8 mouse cellular contexts compared by ENCODE assay signal in the genomic region with DNA sequence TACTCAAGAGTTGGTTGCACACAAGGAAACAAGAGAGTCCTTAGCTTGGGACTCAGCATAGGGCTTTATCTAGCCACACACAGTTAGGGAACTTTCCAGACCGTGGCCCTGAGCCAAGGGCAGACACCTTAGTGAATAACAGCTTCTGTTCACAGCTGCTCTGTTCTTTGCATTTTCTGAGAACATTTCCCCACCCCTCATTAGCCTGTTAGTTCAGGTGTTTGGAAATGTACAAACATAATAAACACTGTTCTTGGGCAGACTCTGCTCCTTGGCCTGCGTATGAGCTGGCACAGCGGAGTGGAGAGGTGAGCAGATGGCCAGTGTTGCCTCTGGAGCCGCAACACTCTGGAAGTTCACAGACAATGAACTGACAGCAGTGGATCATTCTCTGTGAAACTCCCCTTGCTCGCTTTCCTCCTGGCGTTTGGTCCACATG.
DNase-seq lines count a peak whose midpoint lies in the region; ATAC-seq and TF ChIP-seq lines count a peak whose summit lies in the region.

No protein-coding gene starts in this region.

- peaks cover 5% of the 10 kb centered on the region for H3K4me1 ChIP-seq in forebrain, embryonic 12.5 days
- H3K4me1 ChIP-seq in forebrain, embryonic 16.5 days (replicated peaks; ENCODE audit: control insufficient read depth, insufficient read depth, low read length) = 0 out of 2 replicates have a peak, but pooled peaks cover 3% of the 10 kb centered on the region
- H3K4me1 ChIP-seq in MEL (ENCODE audit: control insufficient read depth in 1 of 2, insufficient read depth in 2 of 2, low read length in 2 of 2) = peaks cover 3 to 8% of the 10 kb centered on the region in 2 experiments
- peaks cover 16% of the 10 kb centered on the region for H3K4me1 ChIP-seq in liver, embryonic 13.5 days (replicated peaks)

- no peaks in the 10 kb centered on the region for H3K9me3 ChIP-seq in forebrain, embryonic 12.5 days
- no peaks in the 10 kb centered on the region for H3K9me3 ChIP-seq in forebrain, embryonic 16.5 days (ENCODE audit: control insufficient read depth, low read length)
- H3K9me3 ChIP-seq in MEL (replicated peaks; ENCODE audit: insufficient read depth, low read length) = no peaks in the 10 kb centered on the region
- H3K9me3 ChIP-seq in liver, embryonic 13.5 days (replicated peaks) = no peaks in the 10 kb centered on the region

- DNase-seq in MEL (ENCODE audit: low read depth, low spot score) = peak; percentile 82
- peak; percentile 60 to 64 for DNase-seq in heart, adult 18-20 months
- DNase-seq in liver, embryonic 13.5 days = no peak
- DNase-seq in thymus, postnatal 36 days = no peak
- no peak for DNase-seq in right cerebral cortex, postnatal 4 days
- DNase-seq in right cerebral cortex, adult 18-20 months = no peak

- H3K9ac ChIP-seq in forebrain, embryonic 12.5 days = no peak overlapping the region
- no peak overlapping the region for H3K9ac ChIP-seq in forebrain, embryonic 16.5 days (replicated peaks; ENCODE audit: low read depth, low read length)
- no peak overlapping the region for H3K9ac ChIP-seq in MEL (ENCODE audit: control insufficient read depth, low read depth, low read length, poor library complexity, severe bottlenecking)
- H3K9ac ChIP-seq in liver, embryonic 13.5 days = no peak overlapping the region

- no peak for ATAC-seq in forebrain, embryonic 12.5 days (ENCODE audit: low FRiP score)
- no peak for ATAC-seq in forebrain, embryonic 16.5 days
- peak; percentile 62; the same call in 1 of the 2 replicates for ATAC-seq in liver, embryonic 13.5 days (ENCODE audit: low read depth)

- TF ChIP-seq RAD21 in MEL (IDR thresholded peaks at IDR 0.05; ENCODE audit: low read depth, low read length) = no peak

- 0 out of 2 replicates have a peak overlapping the region, but pooled peaks have one; percentile 31 for H3K27ac ChIP-seq in forebrain, embryonic 12.5 days
- no peak overlapping the region for H3K27ac ChIP-seq in forebrain, embryonic 16.5 days (ENCODE audit: low read length)
- no peak overlapping the region for H3K27ac ChIP-seq in MEL (ENCODE audit: control insufficient read depth, low read depth, low read length)
- H3K27ac ChIP-seq in liver, embryonic 13.5 days = peak overlapping the region; percentile 34

- H3K4me3 ChIP-seq in forebrain, embryonic 12.5 days (replicated peaks) = no peak overlapping the region
- no peak overlapping the region for H3K4me3 ChIP-seq in forebrain, embryonic 16.5 days (replicated peaks; ENCODE audit: low read length)
- no peak overlapping the region for H3K4me3 ChIP-seq in MEL (ENCODE audit: control insufficient read depth in 1 of 2, insufficient read depth in 1 of 2, low read depth in 2 of 2, low read length in 2 of 2)
- no peak overlapping the region for H3K4me3 ChIP-seq in liver, embryonic 13.5 days (replicated peaks)

- 76% methylated on average over 6 of the region's 6 CpGs for WGBS in forebrain, embryonic 12.5 days
- 37% methylated on average over 6 of the region's 6 CpGs for WGBS in forebrain, embryonic 16.5 days
- 72% methylated on average over 6 of the region's 6 CpGs for WGBS in liver, embryonic 13.5 days (ENCODE audit: insufficient replicate concordance)

- no peak overlapping the region for H3K4me2 ChIP-seq in forebrain, embryonic 12.5 days
- no peak overlapping the region for H3K4me2 ChIP-seq in forebrain, embryonic 16.5 days (ENCODE audit: low read length)
- no peak overlapping the region for H3K4me2 ChIP-seq in liver, embryonic 13.5 days

- H3K27me3 ChIP-seq in forebrain, embryonic 12.5 days = no peaks in the 10 kb centered on the region
- H3K27me3 ChIP-seq in forebrain, embryonic 16.5 days (replicated peaks; ENCODE audit: control insufficient read depth, insufficient read depth, low read length) = no peaks in the 10 kb centered on the region
- H3K27me3 ChIP-seq in MEL (ENCODE audit: control insufficient read depth in 1 of 2, insufficient read depth in 2 of 2, low read length in 2 of 2) = no peaks in the 10 kb centered on the region
- no peaks in the 10 kb centered on the region for H3K27me3 ChIP-seq in liver, embryonic 13.5 days

- peaks cover 5% of the 10 kb centered on the region; the same call in 1 of the 2 replicates for H3K36me3 ChIP-seq in forebrain, embryonic 12.5 days (replicated peaks)
- no peaks in the 10 kb centered on the region for H3K36me3 ChIP-seq in forebrain, embryonic 16.5 days (ENCODE audit: control insufficient read depth, insufficient read depth)
- peaks cover 0 to 9% of the 10 kb centered on the region in 2 experiments; a peak in 2 of 4 replicates for H3K36me3 ChIP-seq in MEL (ENCODE audit: control insufficient read depth in 1 of 2, insufficient read depth in 2 of 2, low read length in 2 of 2)
- peaks cover 3% of the 10 kb centered on the region; the same call in 1 of the 2 replicates for H3K36me3 ChIP-seq in liver, embryonic 13.5 days

- peak; percentile 51 to 65; a peak in 3 of 4 replicates for TF ChIP-seq EP300 in MEL (IDR thresholded peaks at IDR 0.05; ENCODE audit: low read depth in 1 of 2, low read length in 2 of 2)

- H3K79me2 ChIP-seq in MEL (ENCODE audit: control insufficient read depth, insufficient read depth, low read length, poor library complexity) = no peaks in the 10 kb centered on the region

- TF ChIP-seq CTCF in MEL (IDR thresholded peaks at IDR 0.05 in 2 of 3, conservative IDR thresholded peaks at IDR 0.05 in 1 of 3; ENCODE audit: control insufficient read depth in 1 of 3, insufficient read depth in 1 of 3, low read depth in 2 of 3, low read length in 3 of 3, poor library complexity in 1 of 3, severe bottlenecking in 1 of 3) = no peak

- no peak for TF ChIP-seq POLR2A in MEL (IDR thresholded peaks at IDR 0.05; ENCODE audit: control insufficient read depth in 1 of 2, insufficient read depth in 1 of 2, low read depth in 1 of 2, low read length in 2 of 2, poor library complexity in 1 of 2)

TF ChIP-seq in MEL, 35 proteins besides CTCF, POLR2A, EP300 and RAD21:
- peak; percentile 44; the same call in 1 of the 2 replicates for TF ChIP-seq TCF12 (IDR thresholded peaks at IDR 0.05; ENCODE audit: low read depth, low read length)
- TF ChIP-seq ETS1 (IDR thresholded peaks at IDR 0.05; ENCODE audit: low read depth, low read length) = peak; percentile 52; the same call in 1 of the 2 replicates
- TF ChIP-seq RCOR1 (IDR thresholded peaks at IDR 0.05; ENCODE audit: low read depth, low read length) = no peak
- no peak for TF ChIP-seq UBTF (IDR thresholded peaks at IDR 0.05; ENCODE audit: borderline replicate concordance, insufficient read depth, low read depth, low read length)
- TF ChIP-seq GATA1 (IDR thresholded peaks at IDR 0.05; ENCODE audit: low read depth, low read length) = peak; percentile 52
- TF ChIP-seq BHLHE40 (IDR thresholded peaks at IDR 0.05; ENCODE audit: borderline replicate concordance, low read depth, low read length) = no peak
- TF ChIP-seq SIN3A (IDR thresholded peaks at IDR 0.05; ENCODE audit: low read length) = 0 out of 2 replicates have a peak, but pooled peaks have one; percentile 38
- TF ChIP-seq GABPA (IDR thresholded peaks at IDR 0.05; ENCODE audit: low read depth, low read length) = no peak
TF ChIP-seq in MEL: peak in this region for 4.

Comparison
In these comparisons a context has a peak if more than half of its experiments do, and no peak if none do; other contexts are left out.
1. H3K27ac ChIP-seq: peak in forebrain, embryonic 12.5 days (single experiment) and liver, embryonic 13.5 days (single experiment); none in forebrain, embryonic 16.5 days (single experiment) and MEL (single experiment).
2. DNase-seq: peak in MEL (single experiment) and heart, adult 18-20 months (2 of 2); none in liver, embryonic 13.5 days (single experiment), thymus, postnatal 36 days (0 of 2), right cerebral cortex, postnatal 4 days (single experiment) and right cerebral cortex, adult 18-20 months (single experiment).